Mouse (Mus musculus) hindbrain, embryonic 10.5 days (tissue): ENCODE measurements at regions not wholly inside any gene's neighbourhood (a gene's known extent, or its start where the extent isn't known, plus 50 kb on each side); places are given as distances from the start of the nearest gene placed in this dataset.

Experiments used
- DNase-seq: peaks from one replicate; pipeline ENCODE4 v3.0.0-alpha.2; 2017; ENCODE audit warnings: low spot score
- H3K27ac ChIP-seq: fragments of 300-500 bp; sonication (generic); 2 replicates; pipeline ENCODE4 v1.5.1; 2016; ENCODE audit warnings: mild to moderate bottlenecking, moderate library complexity
- H3K27me3 ChIP-seq: fragments of 300-500 bp; sonication (generic); 2 replicates; pipeline ENCODE4 v1.6.1; 2016; ENCODE audit warnings: mild to moderate bottlenecking; ENCODE audit not compliant: poor library complexity, insufficient read depth, severe bottlenecking
- H3K36me3 ChIP-seq: fragments of 300-500 bp; sonication (generic); 2 replicates; pipeline ENCODE4 v1.6.1; 2016; ENCODE audit warnings: mild to moderate bottlenecking, moderate library complexity
- H3K4me1 ChIP-seq: fragments of 300-500 bp; sonication (generic); replicated peaks from 2 replicates; pipeline ENCODE4 v1.6.1; 2016; ENCODE audit warnings: mild to moderate bottlenecking
- H3K4me3 ChIP-seq: fragments of 300-500 bp; sonication (generic); 2 replicates; pipeline ENCODE4 v1.5.1; 2016; ENCODE audit warnings: mild to moderate bottlenecking, moderate library complexity
- H3K9me3 ChIP-seq: fragments of 300-500 bp; sonication (generic); 2 replicates; pipeline ENCODE4 v1.6.1; 2016; ENCODE audit warnings: mild to moderate bottlenecking, moderate library complexity
- WGBS: fragments of 180-500 bp; shearing (Covaris S2); methylation state at CpG from one replicate; pipeline ENCODE4 v1.1.7; 2016; 5-methylcytosine and 5-hydroxymethylcytosine counted together

- no peaks in the 10 kb centered on the region for H3K36me3 ChIP-seq
- no peaks in the 10 kb centered on the region for H3K9me3 ChIP-seq
- no peak overlapping the region for H3K4me3 ChIP-seq
- H3K4me1 ChIP-seq = peaks cover 39% of the 10 kb centered on the region
- peaks cover 82% of the 10 kb centered on the region for H3K27me3 ChIP-seq
- DNase-seq = no peak
- WGBS = 40% methylated on average over 4 of the region's 4 CpGs
- no peak overlapping the region for H3K27ac ChIP-seq
Observed at GRCm38 (mm10) chr8:91863505-91863904, 61.6 kb upstream of the Irx3 start.

- H3K9me3 ChIP-seq = no peaks in the 10 kb centered on the region
- no peak for DNase-seq
- no peak overlapping the region for H3K27ac ChIP-seq
- peaks cover 96% of the 10 kb centered on the region for H3K27me3 ChIP-seq
- no peaks in the 10 kb centered on the region for H3K36me3 ChIP-seq
- WGBS = 43% methylated on average over 14 of the region's 14 CpGs
- peaks cover 31% of the 10 kb centered on the region for H3K4me1 ChIP-seq
- H3K4me3 ChIP-seq = no peak overlapping the region
Observed at GRCm38 (mm10) chr8:91855881-91856280, 54.0 kb upstream of the Irx3 start.

GRCm38 (mm10) chr8:91854369-91854768 is 52.5 kb upstream of the Irx3 start:
- Histone ChIP-seq H3K27me3 (peaks cover 84% of the 10 kb centered on the region), H3K4me3 (no peak overlapping the region), H3K27ac (0 out of 2 replicates have a peak overlapping the region, but pooled peaks have one; percentile 0), H3K4me1 (peaks cover 28% of the 10 kb centered on the region), H3K36me3 (no peaks in the 10 kb centered on the region), H3K9me3 (no peaks in the 10 kb centered on the region)
- no peak for DNase-seq
- 71% methylated on average over 4 of the region's 4 CpGs for WGBS

- H3K27ac ChIP-seq = 0 out of 2 replicates have a peak overlapping the region, but pooled peaks have one; percentile 0
- peaks cover 78% of the 10 kb centered on the region for H3K27me3 ChIP-seq
- H3K9me3 ChIP-seq = no peaks in the 10 kb centered on the region
- peaks cover 28% of the 10 kb centered on the region for H3K4me1 ChIP-seq
- DNase-seq = peak; percentile 25
- WGBS = 28% methylated on average over 2 of the region's 2 CpGs
- H3K36me3 ChIP-seq = no peaks in the 10 kb centered on the region
- H3K4me3 ChIP-seq = no peak overlapping the region
Observed at GRCm38 (mm10) chr8:91853803-91854202, 51.9 kb upstream of the Irx3 start.

GRCm38 (mm10) chr8:91853336-91853735 is 51.5 kb upstream of the Irx3 start:
- no peaks in the 10 kb centered on the region for H3K9me3 ChIP-seq
- peaks cover 77% of the 10 kb centered on the region for H3K27me3 ChIP-seq
- no peak for DNase-seq
- H3K4me3 ChIP-seq = no peak overlapping the region
- no peak overlapping the region for H3K27ac ChIP-seq
- H3K4me1 ChIP-seq = peaks cover 28% of the 10 kb centered on the region
- 72% methylated on average over 4 of the region's 4 CpGs for WGBS
- H3K36me3 ChIP-seq = no peaks in the 10 kb centered on the region
